Mouse (Mus musculus) natural killer cell, adult 2 months (primary cell): Measurements from ENCODE around the gene Hamp2.
"Not testable (repeated sequence)": the region's sequence is repeated elsewhere in the genome, so short reads cannot be mapped to it uniquely, and the experiment has no call there.

Experiments
- DNase-seq, 2 experiments: peaks; one replicate each; pipeline ENCODE4 v3.0.0; 2022; ENCODE audit warnings: low spot score in 2 of 2

Hamp2 gene

GRCm38 (mm10) chr7:30953459-30953858, 29.0 kb upstream of the Hamp2 start:
- DNase-seq = no peak

GRCm38 (mm10) chr7:30952441-30953265, 28.2 kb upstream of the Hamp2 start:
- DNase-seq = no peak

- not testable (repeated sequence) for DNase-seq
Observed at GRCm38 (mm10) chr7:30949902-30950301, 25.4 kb upstream of the Hamp2 start.

- DNase-seq = no peak
Observed at GRCm38 (mm10) chr7:30945876-30946275, 21.4 kb upstream of the Hamp2 start.

GRCm38 (mm10) chr7:30945466-30945865, 21.0 kb upstream of the Hamp2 start:
- DNase-seq = not testable (repeated sequence)

GRCm38 (mm10) chr7:30944706-30945105, 20.2 kb upstream of the Hamp2 start:
- not testable (repeated sequence) for DNase-seq

- no peak for DNase-seq
Observed at GRCm38 (mm10) chr7:30943909-30944635, 19.6 kb upstream of the Hamp2 start, which contains the start of gene Hamp. TSS of gene Hamp (minus strand) at chr7:30944032.

- DNase-seq = not testable (repeated sequence)
Observed at GRCm38 (mm10) chr7:30942365-30942764, 17.9 kb upstream of the Hamp2 start.

- not testable (repeated sequence) for DNase-seq
Observed at GRCm38 (mm10) chr7:30940070-30940469, 15.6 kb upstream of the Hamp2 start.

GRCm38 (mm10) chr7:30935422-30936099, 11.1 kb upstream of the Hamp2 start:
- not testable (repeated sequence) for DNase-seq

GRCm38 (mm10) chr7:30924071-30924470, 410 bp downstream of the Hamp2 start:
- no peak for DNase-seq

- DNase-seq = not testable (repeated sequence)
Observed at GRCm38 (mm10) chr7:30922490-30922889, 2.0 kb downstream of the Hamp2 start.

- peak; percentile 49 to 51 for DNase-seq
Observed at GRCm38 (mm10) chr7:30920217-30920616, 4.3 kb downstream of the Hamp2 start.

- no peak for DNase-seq
Observed at GRCm38 (mm10) chr7:30917219-30917618, 7.3 kb downstream of the Hamp2 start.

GRCm38 (mm10) chr7:30916713-30917112, 7.8 kb downstream of the Hamp2 start:
- no peak for DNase-seq

- no peak for DNase-seq
Observed at GRCm38 (mm10) chr7:30914732-30915131, 9.7 kb downstream of the Hamp2 start, which contains the start of gene Mag. TSS of gene Mag (minus strand) at chr7:30914873.

- peak; percentile 15 to 45 for DNase-seq
Observed at GRCm38 (mm10) chr7:30909773-30910172, 14.7 kb downstream of the Hamp2 start.

GRCm38 (mm10) chr7:30908992-30909431, 15.5 kb downstream of the Hamp2 start:
- DNase-seq = peak; percentile 49 to 65

GRCm38 (mm10) chr7:30908277-30908991, 16.0 kb downstream of the Hamp2 start:
- no peak for DNase-seq

GRCm38 (mm10) chr7:30904042-30904441, 20.4 kb downstream of the Hamp2 start:
- DNase-seq = peak in 1 of 2 experiments; percentile 49

GRCm38 (mm10) chr7:30895217-30895616, 29.3 kb downstream of the Hamp2 start:
- DNase-seq = no peak
